Mouse (Mus musculus) c-Kit-positive CD71-negative TER-119-negative erythroid progenitor cells, embryonic 14.5 days (primary cell): ENCODE data around the gene Agap1.

ENCODE experiments used
- DNase-seq: peaks from one replicate; pipeline ENCODE4 v3.0.0-alpha.2; 2013; ENCODE audit warnings: low read depth

Gene Agap1

GRCm38 (mm10) chr1:89457126-89458031 is 2.8 kb downstream of the Agap1 start:
- DNase-seq, result no peak

GRCm38 (mm10) chr1:89461881-89462280 is 7.3 kb downstream of the Agap1 start:
- DNase-seq, result no peak

DNA sequence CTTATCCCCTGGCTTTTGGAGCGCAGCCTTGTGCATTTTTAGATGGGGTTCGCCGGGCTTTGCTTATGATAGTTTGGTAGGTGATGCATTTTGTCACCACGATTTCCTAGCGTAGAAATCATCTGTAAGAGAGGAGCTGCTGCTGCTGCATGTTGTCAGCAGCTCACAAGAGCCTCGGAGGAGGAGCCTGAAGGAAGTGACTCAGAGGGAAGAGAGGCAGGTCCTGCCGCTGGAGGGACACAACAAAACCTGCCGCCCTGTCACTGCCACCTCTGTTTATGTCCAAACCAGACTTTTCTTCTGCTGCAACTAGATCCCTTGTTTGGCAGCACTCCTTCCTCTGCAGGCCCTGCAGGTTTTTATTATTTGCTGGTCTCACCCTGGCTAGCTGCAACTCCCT is 8.5 kb downstream of the Agap1 start:
- DNase-seq, result no peak

DNA sequence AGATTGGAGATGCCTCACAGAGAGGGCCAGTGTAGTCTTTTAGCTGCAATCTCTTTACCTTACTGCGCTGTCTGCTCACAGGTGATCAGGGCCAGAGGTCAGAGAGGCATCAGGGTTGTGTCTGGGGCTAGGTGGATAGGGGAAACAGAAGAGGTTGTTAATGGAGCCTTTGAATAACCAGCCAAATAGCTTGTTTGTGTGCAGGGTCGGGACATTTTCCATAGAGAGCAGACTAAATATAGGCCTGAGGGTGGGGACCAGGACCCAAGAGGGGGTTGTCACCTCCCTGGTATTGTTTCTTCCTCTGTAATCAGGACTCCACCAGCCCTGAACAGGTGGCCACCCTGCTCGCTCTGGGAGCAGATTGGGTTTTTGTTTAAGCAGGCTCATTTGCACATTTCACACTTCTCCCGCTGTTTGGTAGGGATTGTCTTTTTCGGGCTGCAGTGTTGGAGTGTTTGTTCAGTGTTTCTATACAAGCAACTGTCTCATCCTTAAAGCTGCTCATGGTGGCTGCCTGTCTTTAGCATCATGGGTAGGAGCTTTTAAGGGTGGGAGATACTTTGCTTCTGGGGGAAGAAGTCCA is 10.9 kb downstream of the Agap1 start:
- no peak for DNase-seq

DNA sequence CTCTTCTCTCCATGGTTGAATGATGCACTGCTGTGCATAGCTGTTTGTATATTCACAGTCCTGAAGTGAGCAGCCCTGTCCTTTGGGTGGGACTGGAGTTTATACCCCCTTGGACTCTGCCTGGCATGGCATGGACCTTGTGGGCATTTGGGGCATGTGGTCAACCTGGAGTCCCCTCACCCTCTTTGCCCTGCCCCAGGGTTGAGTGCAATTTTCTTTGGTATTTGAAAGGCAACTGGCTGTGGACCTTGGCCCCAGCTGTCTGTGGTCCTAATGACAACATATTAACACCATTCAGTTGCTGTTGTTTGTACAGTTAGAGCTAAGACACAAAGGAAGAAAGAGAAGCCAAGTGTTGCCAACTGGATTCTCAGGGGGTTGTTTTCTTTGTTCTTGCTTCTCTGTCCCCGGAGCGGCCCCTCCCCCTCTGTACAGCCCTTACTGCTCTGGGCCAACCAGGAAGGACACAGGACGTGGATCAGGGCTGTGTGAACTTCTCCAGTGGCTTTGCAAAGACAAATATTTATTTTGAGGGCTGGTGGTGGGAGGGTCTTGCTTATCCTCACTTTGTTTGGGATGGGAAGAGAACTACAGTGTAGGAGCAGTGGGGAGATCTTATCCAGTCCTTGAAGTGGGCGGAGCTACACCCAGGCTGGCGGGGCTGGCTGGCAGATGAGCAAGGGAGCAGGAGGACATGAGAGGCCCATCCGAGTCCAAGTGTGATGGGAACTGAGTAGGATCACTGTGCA is 12.9 kb downstream of the Agap1 start:
- DNase-seq, result no peak

- DNase-seq, result no peak
These were observed 13.5 kb downstream of the Agap1 start for GRCm38 (mm10) chr1:89468141-89468540.

- no peak for DNase-seq
These were observed 16.8 kb downstream of the Agap1 start for GRCm38 (mm10) chr1:89471430-89471829.

DNA sequence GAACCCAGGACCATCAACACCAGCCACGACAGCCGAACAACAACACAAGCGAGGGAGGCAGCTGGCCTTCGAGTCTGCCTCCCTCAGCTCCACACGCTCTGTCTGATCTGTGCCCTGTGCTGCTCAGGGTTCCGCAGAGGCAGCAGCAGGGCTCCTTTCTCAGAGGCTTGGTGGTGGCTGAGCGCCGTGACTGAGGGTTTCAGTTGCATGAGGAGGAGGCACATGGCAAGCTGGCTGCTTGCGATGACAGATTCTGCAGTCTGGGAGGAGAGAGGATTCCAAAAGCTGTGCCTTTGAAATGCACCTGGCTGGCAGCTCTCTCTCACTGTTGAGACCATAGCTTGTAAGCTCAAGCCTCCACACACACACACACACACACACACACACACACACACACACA is 17.3 kb downstream of the Agap1 start:
- DNase-seq, result no peak

- DNase-seq, result no peak
These were observed 19.3 kb downstream of the Agap1 start for GRCm38 (mm10) chr1:89473946-89474345.

- no peak for DNase-seq
These were observed 20.2 kb downstream of the Agap1 start for GRCm38 (mm10) chr1:89474853-89475252.

- DNase-seq, result no peak
These were observed 22.4 kb downstream of the Agap1 start for GRCm38 (mm10) chr1:89477033-89477432.

DNA sequence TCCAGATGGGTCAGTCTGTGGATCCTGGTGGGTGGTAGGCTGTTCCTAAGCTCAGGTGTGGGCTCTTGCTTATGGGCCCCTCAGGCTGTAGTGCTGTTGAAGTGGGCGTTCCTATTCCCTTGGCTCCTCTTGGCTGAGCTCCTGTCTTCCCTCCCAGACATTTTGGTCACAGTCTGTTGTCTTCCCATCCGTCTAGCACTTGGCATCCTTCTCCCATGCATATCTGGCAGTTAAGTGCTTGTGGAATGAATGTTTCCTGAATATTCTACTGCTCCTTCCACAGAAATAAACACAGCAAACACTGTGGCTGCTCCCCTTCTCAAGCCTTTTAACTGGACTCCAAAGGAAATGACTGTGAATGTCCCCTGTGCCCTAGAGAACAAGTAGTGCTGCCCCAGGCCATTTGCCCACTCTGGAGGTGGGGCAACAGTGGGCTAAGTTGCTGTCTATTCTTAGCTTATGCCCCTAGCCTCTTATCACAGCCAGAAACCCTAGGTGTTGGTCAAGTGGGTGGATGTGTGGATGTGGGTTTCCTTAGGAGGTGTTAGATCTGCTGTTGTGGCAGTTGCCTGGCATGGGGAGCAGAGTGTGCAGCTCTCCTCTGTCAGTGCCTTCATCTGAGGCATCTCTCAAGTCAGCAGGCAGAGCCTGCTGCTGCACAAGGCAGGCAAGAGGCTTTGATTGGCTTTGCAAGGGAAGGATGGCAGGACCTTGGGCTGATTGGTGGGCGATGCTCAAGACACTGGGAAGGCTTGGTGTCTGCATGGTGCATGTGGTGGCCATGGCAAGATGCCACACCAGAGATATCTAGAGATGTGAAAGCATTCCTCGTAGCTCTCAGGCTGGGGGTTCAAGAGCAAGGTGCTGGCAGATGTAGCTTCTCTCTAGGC is 24.2 kb downstream of the Agap1 start:
- no peak for DNase-seq

- DNase-seq, result no peak
These were observed 26.5 kb downstream of the Agap1 start for GRCm38 (mm10) chr1:89481154-89481553.

GRCm38 (mm10) chr1:89482812-89483211 is 28.2 kb downstream of the Agap1 start:
- no peak for DNase-seq

- no peak for DNase-seq
These were observed 32.3 kb downstream of the Agap1 start for GRCm38 (mm10) chr1:89486891-89487290.

DNA sequence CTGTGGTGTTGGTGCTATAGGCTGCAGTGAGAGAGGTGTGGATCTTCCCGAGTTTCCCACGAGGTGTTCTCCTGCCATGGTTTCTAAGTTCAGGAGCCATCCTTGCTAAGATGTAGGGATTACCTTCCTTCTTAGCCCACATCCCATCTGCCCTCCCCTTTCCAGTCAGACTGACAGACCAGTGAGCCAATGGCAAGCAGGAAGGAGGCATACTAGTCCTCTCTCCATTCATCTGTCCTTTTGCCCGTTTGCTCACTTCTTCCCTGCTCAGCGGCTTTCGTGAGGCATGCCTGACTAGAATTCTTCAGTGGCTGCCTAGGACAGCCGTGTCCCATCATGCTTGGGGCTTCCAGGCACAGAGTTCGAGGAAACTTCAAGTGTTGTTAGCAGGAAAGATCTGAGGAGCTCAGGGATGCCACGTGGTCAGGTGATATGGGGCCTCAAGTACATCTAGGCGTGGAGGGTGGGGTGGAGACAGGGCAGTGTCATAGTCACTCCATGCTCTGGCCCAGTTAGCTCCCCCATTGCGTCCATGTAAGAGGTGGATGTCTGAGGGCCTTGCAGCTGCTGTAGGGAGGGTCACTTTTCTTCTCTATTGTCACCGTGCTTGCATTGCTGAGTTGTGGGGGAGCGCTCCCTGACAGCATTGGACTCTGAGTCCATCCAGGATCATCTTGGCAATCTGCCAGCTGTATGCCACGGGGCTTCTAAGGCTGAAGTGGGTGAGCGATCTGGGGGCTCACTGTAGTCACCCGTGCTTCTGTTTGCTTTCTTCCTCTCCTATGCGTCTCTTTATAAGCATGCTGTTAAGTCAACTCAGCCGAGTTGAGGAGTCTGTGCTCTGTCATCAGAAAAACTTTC is 34.7 kb downstream of the Agap1 start:
- no peak for DNase-seq

DNA sequence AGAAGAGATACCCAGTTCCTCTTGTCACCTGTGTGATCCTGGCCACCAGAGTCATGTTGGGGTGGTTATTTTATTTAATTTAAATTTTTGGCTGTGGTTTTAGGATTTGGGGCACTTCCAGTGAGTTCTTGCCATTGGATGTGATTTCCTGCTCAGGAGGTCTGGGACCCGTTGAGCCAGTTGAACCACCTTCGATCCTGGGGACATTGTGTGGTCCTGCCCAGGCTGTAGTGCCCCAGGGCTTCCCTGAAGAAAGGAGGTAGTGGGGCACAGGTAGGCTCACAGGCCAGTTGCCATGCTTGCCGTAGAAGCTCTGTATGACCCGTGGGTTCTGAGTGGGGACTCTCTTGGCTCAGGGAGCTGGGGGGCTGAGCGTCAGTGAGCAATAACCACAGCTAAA is 38.6 kb downstream of the Agap1 start:
- DNase-seq, result no peak

- DNase-seq, result no peak
These were observed 40.2 kb downstream of the Agap1 start for GRCm38 (mm10) chr1:89494816-89495215.

DNA sequence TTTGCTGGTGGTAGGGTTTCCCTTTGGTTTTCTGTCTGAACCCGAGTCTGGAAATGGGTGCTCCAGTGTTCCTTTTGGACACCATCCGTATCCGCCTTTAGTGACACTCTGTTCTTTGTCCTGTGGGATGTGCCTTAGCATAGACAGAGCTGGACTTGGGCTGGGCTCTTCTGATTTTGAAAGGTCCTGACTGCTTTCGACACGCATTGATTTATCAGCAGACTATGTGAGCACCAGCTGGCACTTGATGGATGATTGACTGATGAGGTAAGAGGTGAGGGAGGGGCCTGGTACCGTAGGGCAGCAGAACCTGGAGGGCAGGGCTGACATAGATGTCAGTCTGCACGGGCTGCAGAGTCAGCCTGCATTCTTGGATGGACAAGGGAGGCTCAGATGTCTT is 41.6 kb downstream of the Agap1 start:
- no peak for DNase-seq

GRCm38 (mm10) chr1:89500925-89501324 is 46.3 kb downstream of the Agap1 start:
- no peak for DNase-seq

GRCm38 (mm10) chr1:89501346-89501745 is 46.7 kb downstream of the Agap1 start:
- no peak for DNase-seq
